Mouse (Mus musculus): ENCODE data around the gene Cfap157. TPM values are rescaled to one million over a fixed set of nuclear protein-coding genes. Genes with fewer than 3 reads are reported as not detected.

Cfap157 gene
- not detected in 2 replicates for total RNA-seq (2015; ENCODE audit: low replicate concordance)
- total RNA-seq (2017; ENCODE audit: low replicate concordance), result not detected in 2 replicates

DNA sequence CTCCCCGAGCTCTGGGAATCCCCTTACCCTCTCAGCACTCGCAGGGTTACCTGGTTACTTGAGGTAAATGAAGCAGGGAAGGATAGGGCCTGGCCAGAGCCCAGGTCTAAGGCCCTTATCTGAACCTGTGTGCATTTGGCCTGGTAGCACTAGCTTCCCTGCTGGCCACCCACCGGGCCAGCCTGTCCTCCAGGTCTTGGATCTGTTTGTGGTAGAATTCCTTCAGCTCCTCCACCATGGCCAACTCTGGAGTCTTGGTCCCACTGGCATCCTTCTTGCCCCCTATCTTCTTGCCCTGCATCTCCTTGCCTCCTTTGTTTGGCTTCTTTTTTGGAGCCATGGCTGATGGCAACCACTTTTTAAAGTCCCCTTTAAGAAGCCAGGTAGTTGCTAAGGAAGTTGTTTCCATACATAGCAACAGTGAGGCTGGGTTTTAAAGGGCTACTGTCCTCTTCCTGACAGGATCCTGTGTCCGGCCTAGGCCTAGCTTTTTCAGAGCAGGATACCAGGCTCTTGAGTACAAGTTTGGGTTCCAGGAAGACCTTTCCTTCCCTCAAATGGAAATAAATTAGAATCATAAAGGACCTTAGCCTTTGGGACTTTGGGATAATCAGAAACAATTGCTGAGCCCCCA, at the start of gene Cfap157:
Gene Cfap157 (minus strand): TSS at position 381 of the 634 bp plus-strand sequence.
- ATAC-seq (replicated peaks; ENCODE audit: low FRiP score, poor library complexity, severe bottlenecking), result no peak

DNA sequence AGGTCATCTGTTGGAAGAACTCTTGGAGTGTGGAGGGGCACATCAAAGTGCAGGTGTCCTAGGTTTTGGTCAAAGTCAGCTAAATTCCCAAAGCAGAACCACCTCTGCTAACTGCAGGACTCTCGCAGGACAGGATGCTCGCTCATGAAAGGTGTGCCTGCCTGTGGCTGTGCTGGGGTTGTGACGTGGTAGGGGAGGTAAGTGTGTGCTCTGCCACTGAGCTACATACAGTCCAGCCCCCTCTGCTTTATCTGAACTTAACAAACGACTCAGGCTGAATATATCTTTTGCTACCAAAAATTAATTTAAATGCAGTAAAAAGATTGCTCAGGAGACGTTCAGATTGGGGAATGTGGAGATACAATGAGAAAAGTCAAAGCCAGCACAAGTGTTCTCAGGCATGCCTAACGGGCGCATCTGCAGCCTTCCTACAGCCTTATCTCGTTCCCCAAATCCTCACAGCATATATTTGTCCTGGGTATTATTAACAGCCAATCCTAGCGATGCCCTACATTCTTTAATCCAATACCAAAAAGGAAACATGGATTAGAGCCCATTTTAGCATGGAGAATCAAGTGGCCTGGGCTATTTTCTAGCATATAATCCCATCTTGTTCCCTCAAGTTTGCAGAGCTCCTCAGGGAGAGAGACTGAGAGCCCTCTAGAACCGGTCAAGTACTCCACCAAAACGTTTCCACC, 44.9 kb upstream of the Cfap157 start:
- no peak for ATAC-seq (replicated peaks; ENCODE audit: low FRiP score, poor library complexity, severe bottlenecking)

DNA sequence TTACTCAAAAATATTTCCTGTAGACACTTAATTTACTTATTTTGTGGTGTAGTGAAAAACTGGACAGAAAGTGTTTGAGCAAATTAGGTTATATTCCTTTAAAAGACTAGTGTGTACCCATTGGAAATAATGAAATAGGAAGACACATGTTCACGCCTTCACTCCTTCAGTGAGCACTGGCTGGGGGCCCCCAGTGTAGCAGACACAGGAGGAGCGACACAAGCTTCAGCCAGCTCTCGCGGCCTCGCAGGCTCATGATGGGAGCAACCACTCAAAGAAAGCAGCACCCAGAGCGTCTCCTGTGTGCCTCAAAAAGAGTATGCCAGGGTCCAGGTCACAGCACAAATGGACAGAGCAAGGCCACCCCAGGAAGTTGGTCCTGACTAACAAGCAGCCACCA, 41.6 kb upstream of the Cfap157 start:
- ATAC-seq (replicated peaks; ENCODE audit: low FRiP score, poor library complexity, severe bottlenecking), result no peak

DNA sequence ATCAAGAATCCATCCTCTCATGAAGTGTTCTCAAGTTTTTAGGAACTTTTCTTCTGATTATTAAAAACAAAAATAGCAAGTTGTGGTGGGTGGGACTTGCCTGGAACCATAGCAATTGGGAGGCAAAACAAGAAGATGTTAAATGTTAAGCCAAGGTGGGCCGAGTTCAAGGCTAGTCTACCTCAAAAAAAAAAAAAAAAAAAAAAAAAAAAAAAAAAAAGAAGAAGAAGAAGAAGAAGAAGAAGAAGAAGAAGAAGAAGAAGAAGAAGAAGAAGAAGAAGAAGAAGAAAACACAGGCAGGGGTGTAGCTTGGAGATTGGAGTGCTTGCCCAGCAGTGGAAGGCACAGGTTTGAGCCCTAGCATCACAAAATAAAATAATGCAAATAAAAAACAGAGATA, 40.5 kb upstream of the Cfap157 start:
- ATAC-seq (replicated peaks; ENCODE audit: low FRiP score, poor library complexity, severe bottlenecking), result no peak

DNA sequence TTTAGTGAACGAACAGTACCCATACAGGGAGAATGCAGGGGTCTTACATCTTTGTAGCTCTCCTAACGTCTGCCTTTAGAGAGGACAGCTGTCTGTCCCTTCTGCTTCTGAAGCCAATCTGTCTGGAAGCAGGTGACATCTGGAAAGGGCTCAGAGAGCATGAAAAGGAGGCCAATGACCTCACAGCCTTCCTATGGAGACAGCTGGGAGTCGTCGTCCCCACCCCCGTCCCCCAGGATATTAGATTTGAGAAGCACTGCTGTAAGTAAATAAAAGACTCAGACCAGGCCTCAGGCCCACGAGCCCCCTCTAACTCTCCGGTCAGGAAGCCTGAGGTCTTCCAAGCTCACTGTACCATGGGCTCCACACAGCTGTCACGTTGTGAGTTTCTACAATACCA, 40.0 kb upstream of the Cfap157 start:
- ATAC-seq (replicated peaks; ENCODE audit: low FRiP score, poor library complexity, severe bottlenecking), result no peak

DNA sequence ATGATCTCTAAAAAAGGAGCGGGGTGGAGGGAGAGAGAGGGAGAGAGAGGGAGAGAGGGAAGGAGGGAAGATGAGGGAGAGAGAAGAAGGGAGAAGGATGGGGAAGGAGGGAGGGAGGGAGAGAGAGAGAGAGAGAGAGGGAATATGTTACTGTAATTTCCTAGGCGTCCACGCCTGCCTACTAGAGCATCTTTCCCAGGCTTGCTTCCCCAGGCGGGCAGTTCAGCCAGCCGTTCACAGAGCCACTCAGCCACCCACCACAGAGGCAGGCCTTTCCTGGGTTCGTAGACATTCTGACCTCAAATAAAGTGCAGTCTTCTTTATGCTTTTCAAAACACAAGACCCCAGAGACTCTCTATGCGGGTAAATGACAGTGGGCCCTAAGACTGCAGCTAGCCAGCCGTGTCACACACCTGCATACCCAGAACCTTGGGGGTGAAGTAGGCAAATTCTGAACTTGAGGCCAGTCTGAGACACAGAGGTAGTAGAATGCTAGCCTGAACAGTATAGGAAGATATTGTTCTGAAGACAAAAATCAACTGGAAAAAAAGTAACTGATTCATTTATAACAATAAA, 39.4 kb upstream of the Cfap157 start:
- no peak for ATAC-seq (replicated peaks; ENCODE audit: low FRiP score, poor library complexity, severe bottlenecking)

DNA sequence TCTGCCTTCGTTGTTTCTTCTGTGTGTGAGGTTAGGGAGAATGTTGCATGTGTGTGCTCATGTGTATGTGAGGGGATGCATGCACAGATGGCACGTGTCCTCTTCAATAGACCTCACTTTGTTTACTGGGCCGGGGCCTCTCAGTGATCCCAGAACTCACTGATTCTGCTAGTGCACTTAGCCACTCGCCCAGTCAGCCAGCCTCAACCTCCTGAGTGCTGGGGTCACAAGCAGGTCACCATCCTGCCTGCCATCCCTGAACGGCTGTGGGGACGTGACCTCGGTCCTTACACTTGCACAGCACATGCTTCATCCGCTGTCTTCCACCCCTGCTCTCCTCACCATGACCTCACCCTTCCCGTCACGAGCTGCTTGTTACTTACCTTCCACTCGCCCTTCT, 38.9 kb upstream of the Cfap157 start:
- no peak for ATAC-seq (replicated peaks; ENCODE audit: low FRiP score, poor library complexity, severe bottlenecking)

DNA sequence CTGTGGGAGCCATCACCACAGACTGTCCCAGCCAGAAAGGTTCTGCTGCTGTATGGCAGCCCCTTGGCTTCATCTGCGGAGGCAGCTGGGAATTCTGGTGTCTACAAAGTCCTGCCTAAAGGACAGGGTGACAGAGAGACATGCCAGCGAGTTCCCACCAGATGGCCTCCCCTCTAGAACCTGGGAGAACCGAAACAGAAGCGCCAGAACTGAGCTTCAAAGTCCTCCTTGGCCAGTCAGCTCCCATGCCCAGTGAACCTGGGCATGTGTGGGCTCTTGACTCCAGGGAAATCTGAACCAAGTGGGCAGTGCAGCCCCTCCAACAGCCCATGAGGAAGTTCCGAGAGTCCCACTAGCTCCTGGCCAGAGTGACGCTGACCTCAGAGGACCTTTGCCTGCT, 38.4 kb upstream of the Cfap157 start:
- ATAC-seq (replicated peaks; ENCODE audit: low FRiP score, poor library complexity, severe bottlenecking), result no peak

DNA sequence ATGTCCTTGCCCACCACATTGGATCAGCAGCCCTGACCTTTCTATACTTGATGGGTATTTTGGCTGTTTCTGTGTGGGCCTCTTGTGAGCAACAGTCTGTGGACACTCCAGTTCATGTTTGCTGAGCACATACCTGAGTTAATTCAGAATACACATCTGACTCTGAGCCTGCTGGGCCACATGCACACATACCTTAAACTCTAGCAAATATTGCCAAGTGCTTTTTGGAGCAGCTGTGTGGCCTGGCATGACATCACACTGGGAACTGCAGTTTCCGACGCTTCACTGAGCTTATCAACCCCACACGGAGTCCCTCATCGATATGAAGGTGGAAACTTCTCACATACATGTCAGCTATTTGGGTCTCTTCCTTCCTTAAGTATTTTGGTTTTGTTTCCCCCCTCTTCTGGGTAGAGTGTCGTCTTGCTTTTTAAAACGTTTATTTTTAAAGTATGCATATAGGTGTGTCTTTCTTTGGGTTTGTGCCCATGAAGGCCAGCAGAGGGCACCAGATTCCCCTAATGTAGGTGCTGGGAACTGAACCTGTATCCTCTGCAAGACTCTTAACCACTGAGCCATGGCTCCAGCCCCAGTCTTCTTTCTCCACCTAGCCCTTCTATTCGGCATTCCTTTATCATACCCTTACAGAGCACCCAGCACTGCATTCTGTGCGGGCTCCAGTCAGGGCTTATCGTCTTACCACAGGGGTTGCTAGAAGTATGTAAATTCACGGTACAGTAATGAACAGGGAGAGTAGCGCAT, 37.0 kb upstream of the Cfap157 start:
- peak; percentile 65; the same call in 1 of the 2 replicates for ATAC-seq (replicated peaks; ENCODE audit: low FRiP score, poor library complexity, severe bottlenecking)

DNA sequence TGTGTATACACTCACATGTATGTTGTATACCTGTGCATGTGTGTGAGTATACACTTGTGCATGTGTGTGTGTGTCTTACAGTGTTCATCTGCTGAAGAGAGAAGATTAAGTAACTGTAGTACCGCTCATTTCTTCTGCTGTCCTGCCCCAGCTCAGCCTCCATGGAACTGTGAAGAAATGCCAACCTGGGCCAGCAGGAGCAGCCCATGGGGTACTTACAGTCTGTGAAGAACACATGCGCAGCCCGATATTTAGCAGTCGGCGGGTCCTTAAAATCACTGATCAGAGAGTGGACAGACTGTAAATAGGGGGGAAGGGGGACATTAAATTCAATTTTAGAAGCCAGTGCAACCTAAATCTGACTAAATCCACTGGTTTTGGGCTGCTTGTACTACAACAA, 34.0 kb upstream of the Cfap157 start:
- no peak for ATAC-seq (replicated peaks; ENCODE audit: low FRiP score, poor library complexity, severe bottlenecking)

DNA sequence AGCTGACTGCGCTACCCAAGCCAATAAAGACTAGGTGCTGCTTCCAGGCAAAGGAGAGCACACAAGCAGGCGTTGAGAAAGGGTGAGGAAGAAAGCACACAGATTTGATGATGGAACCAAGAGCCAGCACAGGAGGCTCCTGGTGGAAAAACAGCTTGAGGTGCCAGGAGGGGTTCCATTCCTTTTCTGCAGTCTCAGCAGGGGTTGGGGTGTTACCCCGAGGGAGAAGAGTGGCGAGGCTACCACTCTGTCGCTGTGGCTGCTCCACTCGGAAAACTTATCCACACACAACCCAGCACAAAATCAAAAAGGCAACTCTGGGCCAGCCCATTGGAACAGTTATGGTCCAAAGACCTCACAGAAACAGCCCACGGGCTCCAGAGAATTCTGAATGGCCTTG, 33.4 kb upstream of the Cfap157 start:
- no peak for ATAC-seq (replicated peaks; ENCODE audit: low FRiP score, poor library complexity, severe bottlenecking)

DNA sequence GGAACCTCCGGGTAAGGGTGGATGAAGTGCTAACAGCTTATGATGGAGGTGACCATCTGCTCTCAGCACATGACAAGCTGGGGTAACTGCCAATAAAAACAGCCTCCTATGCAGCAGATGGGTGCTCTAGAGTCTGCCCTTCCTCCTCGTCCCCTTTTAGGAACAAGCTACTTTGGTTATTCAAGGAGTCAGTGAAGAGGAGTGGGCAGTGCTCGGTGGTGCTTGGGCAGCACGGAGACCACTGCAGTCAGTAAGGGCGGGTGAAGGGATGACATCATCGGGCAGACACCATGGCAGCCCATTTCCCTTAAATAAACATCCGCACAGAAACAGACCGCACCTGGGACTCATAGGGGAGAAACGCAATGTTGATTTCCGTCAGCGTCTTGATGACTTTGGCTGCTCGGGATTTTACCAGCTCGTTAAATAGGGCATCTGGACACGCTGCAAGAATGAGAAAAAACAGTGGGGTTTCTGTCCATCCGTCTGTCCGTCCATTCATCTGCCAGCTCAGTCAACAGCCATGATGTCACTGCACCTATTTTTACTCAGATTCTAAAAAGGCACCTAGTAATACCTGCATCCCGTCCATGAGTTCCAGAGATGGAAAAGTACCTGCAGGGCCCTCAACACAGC, 32.8 kb upstream of the Cfap157 start:
- no peak for ATAC-seq (replicated peaks; ENCODE audit: low FRiP score, poor library complexity, severe bottlenecking)

DNA sequence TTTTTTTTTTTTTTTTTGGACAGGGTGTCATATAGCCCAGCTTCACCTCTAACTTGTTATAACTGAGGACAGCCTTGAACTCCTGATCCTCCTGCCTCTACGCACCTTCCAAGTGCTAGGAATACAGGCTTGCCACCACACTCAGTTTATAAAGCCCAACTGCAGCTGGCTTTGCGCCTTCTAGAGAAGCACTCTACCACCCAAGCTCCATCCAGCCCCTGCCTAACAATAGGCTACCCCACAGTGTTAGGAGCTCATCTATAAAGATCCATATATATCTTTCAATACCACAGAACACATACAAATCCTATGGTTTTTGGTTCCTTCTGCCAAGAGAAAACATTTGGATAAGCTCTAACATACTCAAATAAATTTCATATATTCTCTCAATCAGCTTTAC, 32.3 kb upstream of the Cfap157 start:
- no peak for ATAC-seq (replicated peaks; ENCODE audit: low FRiP score, poor library complexity, severe bottlenecking)

DNA sequence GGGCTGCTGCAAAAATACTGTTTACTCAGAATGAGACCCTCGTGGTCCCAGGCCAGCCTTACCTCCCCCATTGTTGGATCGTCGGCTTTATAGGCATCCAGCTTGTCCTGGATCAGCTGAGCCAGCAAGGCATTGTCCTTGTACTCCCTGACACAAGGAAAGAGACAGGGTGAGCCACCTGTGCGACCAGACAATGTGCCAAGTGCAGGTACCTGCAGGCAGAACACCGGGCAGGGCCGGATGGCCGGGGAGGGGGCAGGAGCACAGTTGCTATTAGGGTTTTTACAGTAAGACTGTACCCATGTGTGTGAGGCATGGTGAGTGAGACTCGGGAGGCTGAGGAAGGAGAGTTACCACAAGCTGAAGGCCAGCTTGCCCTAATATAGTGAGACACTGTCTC, 27.7 kb upstream of the Cfap157 start:
- no peak for ATAC-seq (replicated peaks; ENCODE audit: low FRiP score, poor library complexity, severe bottlenecking)

DNA sequence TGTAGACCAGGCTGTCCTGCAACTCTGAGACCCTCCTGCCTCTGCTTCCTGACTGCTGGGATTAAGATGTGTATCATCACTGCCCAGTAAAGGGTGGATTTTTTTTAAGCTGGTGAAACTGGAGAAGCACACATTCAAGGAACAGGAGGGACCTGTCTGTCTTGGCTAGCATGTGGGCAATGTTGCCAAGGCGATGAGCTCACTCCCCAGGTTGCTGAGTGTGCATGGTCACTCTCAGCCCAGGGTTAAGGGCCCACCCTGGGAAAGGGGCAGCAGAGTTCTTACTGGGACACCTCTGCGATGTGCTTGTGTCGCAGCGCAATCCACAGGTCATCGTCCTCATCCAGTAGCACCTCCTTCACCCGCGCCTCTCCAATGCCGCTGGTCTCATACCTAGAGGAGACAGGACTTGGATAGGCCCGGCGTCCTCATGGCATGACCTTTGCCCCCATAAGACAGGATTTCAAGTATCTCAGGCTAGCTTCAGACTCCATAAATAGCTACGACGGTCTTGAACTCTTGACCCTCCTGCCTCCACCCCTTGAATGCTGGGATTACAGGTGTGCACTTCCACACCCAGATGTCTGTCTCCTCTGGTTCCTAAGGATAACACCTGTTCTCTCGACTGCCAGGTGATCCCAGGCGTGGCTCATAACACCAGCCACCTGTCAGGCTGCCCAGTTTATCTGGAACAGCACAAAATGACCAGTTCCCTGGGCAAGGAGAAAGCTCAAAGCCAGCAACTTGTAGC, 24.8 kb upstream of the Cfap157 start:
- ATAC-seq (replicated peaks; ENCODE audit: low FRiP score, poor library complexity, severe bottlenecking), result no peak

DNA sequence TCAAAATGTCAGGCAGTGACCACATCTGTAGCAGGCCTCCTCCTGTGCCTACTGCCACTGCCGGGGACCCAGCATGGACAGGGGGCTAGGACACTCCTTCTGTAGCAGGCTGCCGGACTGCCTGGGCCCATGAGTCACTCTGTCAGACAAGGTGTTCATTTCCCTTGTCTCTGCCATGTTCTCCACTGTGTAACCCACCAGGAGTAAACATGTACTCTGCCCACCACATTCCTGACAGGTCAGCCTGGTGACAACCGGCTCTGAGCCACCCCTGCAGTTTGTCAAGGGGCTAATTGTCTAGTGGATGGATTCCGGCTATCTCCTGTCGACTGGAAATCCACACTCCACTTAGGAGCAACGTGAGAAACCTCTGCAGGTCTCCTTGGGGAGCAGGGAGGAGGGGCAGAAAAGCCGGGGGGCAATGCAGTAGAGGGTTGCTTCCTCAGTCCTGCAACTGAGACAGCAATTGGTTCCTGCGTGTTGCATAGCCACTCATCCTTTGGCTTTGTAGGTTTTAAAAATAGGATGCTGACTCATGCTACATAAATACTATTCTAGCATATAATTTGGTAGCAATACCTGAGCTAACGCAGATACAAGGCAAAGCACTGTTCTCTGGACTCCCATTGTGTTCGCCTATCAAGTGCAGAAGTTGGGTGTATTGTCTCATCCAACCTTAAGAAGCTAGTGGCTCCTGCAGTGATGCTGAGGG, 14.2 kb upstream of the Cfap157 start:
- ATAC-seq (replicated peaks; ENCODE audit: low FRiP score, poor library complexity, severe bottlenecking), result no peak

DNA sequence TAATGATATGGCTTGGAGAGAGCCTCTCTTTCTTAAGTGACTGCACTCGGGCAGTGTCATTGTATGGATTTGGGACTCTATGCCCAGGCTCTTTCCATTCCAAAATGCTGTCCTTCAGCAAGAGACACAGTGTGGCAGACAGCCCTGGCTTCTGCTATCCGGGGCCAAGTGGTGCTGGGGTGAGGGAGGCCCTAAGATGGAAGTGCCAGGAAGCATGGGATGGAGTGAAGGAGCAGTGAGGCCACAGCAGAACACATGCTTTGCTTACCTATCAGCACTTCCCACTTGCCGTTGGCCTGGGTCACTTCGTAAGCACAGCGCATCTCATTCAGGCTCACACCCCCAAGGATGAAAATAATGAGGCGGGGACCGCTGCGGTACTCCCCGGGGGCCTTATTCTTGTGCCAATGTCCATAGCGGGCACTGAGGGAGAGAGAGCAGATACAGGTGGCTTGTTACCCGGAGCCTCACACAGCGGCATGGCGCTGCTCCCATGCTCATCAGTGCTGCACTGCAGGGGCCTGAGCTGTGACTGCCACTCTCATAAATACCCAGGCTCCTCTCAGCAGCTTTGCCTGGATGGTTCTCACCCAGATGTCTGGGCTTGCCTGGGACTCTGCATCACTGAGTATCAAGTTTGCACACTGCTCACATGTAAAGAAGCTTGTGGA, 11.7 kb upstream of the Cfap157 start:
- no peak for ATAC-seq (replicated peaks; ENCODE audit: low FRiP score, poor library complexity, severe bottlenecking)

DNA sequence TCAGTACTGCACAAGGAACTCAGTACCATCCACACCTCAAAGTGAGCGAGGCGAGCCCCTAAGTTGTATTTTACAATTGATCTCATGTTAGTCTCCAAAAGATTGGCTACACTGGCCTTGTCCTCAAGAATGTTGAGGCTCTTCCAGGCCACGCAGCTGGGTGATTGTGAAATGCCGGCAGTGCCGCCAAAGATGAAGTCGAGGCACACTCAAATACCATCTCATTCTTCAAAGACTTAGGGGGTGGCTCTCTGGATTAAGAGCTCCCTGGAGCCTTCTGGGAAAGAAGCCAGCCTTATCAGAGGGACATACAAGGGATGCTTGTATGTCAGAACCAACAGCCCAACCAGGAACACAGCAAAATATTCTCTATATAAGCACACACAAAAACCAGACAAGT, 7.1 kb upstream of the Cfap157 start:
- ATAC-seq (replicated peaks; ENCODE audit: low FRiP score, poor library complexity, severe bottlenecking), result no peak
